Mouse (Mus musculus) left cerebral cortex, postnatal 14 days (tissue): ENCODE measurements at regions not wholly inside any gene's neighbourhood (a gene's known extent, or its start where the extent isn't known, plus 50 kb on each side); places are given as distances from the start of the nearest gene placed in this dataset.

Source experiments
- DNase-seq, 2 experiments: peaks; one replicate each; pipeline ENCODE4 v3.0.0; 2021 to 2022; ENCODE audit warnings: low spot score in 2 of 2, mixed read lengths in 1 of 2
- intact Hi-C: fragments of 180-260 bp; cut with DNase I; formaldehyde crosslinking; loops from one replicate; pipeline ENCODE4 v1.15.1; 2025

GRCm38 (mm10) chr6:98632278-98633063 lies 289.9 kb upstream of the Gm765 start:
- intact Hi-C loops: no loop called here

GRCm38 (mm10) chr6:98631269-98631668 lies 288.7 kb upstream of the Gm765 start:
- DNase-seq: no peak
- intact Hi-C loops: no loop called here

More at GRCm38 (mm10) chr6:98632278-98633063, 289.9 kb upstream of the Gm765 start:
- peak; percentile 64 to 71 for DNase-seq

- DNase-seq: no peak
- intact Hi-C loops: no loop called here
Observed at GRCm38 (mm10) chr6:98629646-98630045, 287.1 kb upstream of the Gm765 start.

- DNase-seq: no peak
- intact Hi-C loops: no loop called here
Observed at GRCm38 (mm10) chr6:98626435-98626834, 283.9 kb upstream of the Gm765 start.

GRCm38 (mm10) chr6:98620886-98621285 lies 278.3 kb upstream of the Gm765 start:
- no peak for DNase-seq
- intact Hi-C loops: no loop called here

- intact Hi-C loops: no loop called here
- no peak for DNase-seq
Observed at GRCm38 (mm10) chr6:98613030-98613429, 270.5 kb upstream of the Gm765 start.

GRCm38 (mm10) chr6:98609133-98609532 lies 266.6 kb upstream of the Gm765 start:
- intact Hi-C loops: no loop called here
- DNase-seq: no peak

GRCm38 (mm10) chr6:98606680-98607079 lies 264.1 kb upstream of the Gm765 start:
- intact Hi-C loops: no loop called here
- no peak for DNase-seq

GRCm38 (mm10) chr6:98597612-98598011 lies 255.1 kb upstream of the Gm765 start:
- intact Hi-C loops: no loop called here
- no peak for DNase-seq

- intact Hi-C loops: no loop called here
- no peak for DNase-seq
Observed at GRCm38 (mm10) chr6:98590989-98591388, 248.4 kb upstream of the Gm765 start.

- intact Hi-C loops: no loop called here
- no peak for DNase-seq
Observed at GRCm38 (mm10) chr6:98588979-98589378, 246.4 kb upstream of the Gm765 start.

- intact Hi-C loops: no loop called here
- DNase-seq: no peak
Observed at GRCm38 (mm10) chr6:98584541-98584940, 242.0 kb upstream of the Gm765 start.

- intact Hi-C loops: no loop called here
- no peak for DNase-seq
Observed at GRCm38 (mm10) chr6:98582826-98583225, 240.3 kb upstream of the Gm765 start.

GRCm38 (mm10) chr6:98575227-98575626 lies 232.7 kb upstream of the Gm765 start:
- DNase-seq: no peak
- intact Hi-C loops: no loop called here

- DNase-seq: no peak
- intact Hi-C loops: no loop called here
Observed at GRCm38 (mm10) chr6:98555702-98556101, 213.1 kb upstream of the Gm765 start.

- intact Hi-C loops: no loop called here
- no peak for DNase-seq
Observed at GRCm38 (mm10) chr6:98553922-98554321, 211.4 kb upstream of the Gm765 start.

GRCm38 (mm10) chr6:98551781-98552180 lies 209.2 kb upstream of the Gm765 start:
- intact Hi-C loops: no loop called here
- DNase-seq: peak in 1 of 2 experiments; percentile 13

GRCm38 (mm10) chr6:98526882-98527440 lies 184.4 kb upstream of the Gm765 start:
- no peak for DNase-seq
- intact Hi-C loops: loop anchor here (10.0 kb wide), 5 partner anchors 392 to 998 kb away; partner anchors contain the start of gene Foxp1

- peak; percentile 54 to 73 for DNase-seq
- intact Hi-C loops: loop anchor here (2.0 to 10.0 kb wide), 6 partner anchors 390 to 1076 kb away; partner anchors contain the start of gene Foxp1
Observed at GRCm38 (mm10) chr6:98525286-98525685, 182.7 kb upstream of the Gm765 start.

- intact Hi-C loops: loop anchor here (2.0 to 10.0 kb wide), 6 partner anchors 390 to 1076 kb away; partner anchors contain the start of gene Foxp1
Observed at GRCm38 (mm10) chr6:98524659-98525058, 182.1 kb upstream of the Gm765 start.

GRCm38 (mm10) chr6:98521526-98521925 lies 179.0 kb upstream of the Gm765 start:
- no peak for DNase-seq
- intact Hi-C loops: loop anchor here (10.0 kb wide), 5 partner anchors 387 to 1003 kb away; partner anchors contain the start of gene Foxp1

More at GRCm38 (mm10) chr6:98524659-98525058, 182.1 kb upstream of the Gm765 start:
- DNase-seq: no peak
